Mouse (Mus musculus) heart, embryonic 13.5 days (tissue): ENCODE data around the gene Uncx. TPM values are rescaled to one million over a fixed set of nuclear protein-coding genes. Genes with fewer than 3 reads are reported as not detected.
A peak's percentile ranks its signal among the peaks of the same experiment; 100 is the strongest.

Source experiments
- ATAC-seq: fragments of 200-750 bp; cut with Nextera tagmentation; 2 replicates; pipeline ENCODE4 v1.8.0; 2017; ENCODE audit warnings: moderate TSS enrichment; ENCODE audit not compliant: insufficient number of reproducible peaks, low FRiP score, low TSS enrichment; ENCODE audit errors: extremely low read depth
- H3K27ac ChIP-seq: fragments of 300-500 bp; sonication (generic); replicated peaks from 2 replicates; pipeline ENCODE4 v1.5.1; 2015; ENCODE audit warnings: moderate library complexity, mild to moderate bottlenecking, inconsistent platforms
- H3K27me3 ChIP-seq: fragments of 300-500 bp; sonication (generic); replicated peaks from 2 replicates; pipeline ENCODE4 v1.6.1; 2015; ENCODE audit warnings: mild to moderate bottlenecking, inconsistent platforms
- H3K36me3 ChIP-seq: fragments of 300-500 bp; sonication (generic); 2 replicates; pipeline ENCODE4 v1.6.1; 2015; ENCODE audit warnings: mild to moderate bottlenecking, inconsistent platforms
- H3K4me1 ChIP-seq: fragments of 300-500 bp; sonication (generic); 2 replicates; pipeline ENCODE4 v1.6.1; 2015; ENCODE audit warnings: inconsistent platforms
- H3K4me2 ChIP-seq: fragments of 300-500 bp; sonication (generic); 2 replicates; pipeline ENCODE4 v1.6.1; 2015; ENCODE audit warnings: inconsistent platforms, mild to moderate bottlenecking, moderate library complexity
- H3K4me3 ChIP-seq: fragments of 300-500 bp; sonication (generic); 2 replicates; pipeline ENCODE4 v1.5.1; 2015; ENCODE audit warnings: moderate library complexity, mild to moderate bottlenecking, inconsistent platforms
- H3K9ac ChIP-seq: fragments of 300-500 bp; sonication (generic); 2 replicates; pipeline ENCODE4 v1.6.1; 2015; ENCODE audit warnings: inconsistent platforms, mild to moderate bottlenecking, moderate library complexity
- H3K9me3 ChIP-seq: fragments of 300-500 bp; sonication (generic); 2 replicates; pipeline ENCODE4 v1.6.1; 2016; ENCODE audit warnings: inconsistent platforms
- WGBS: fragments of 180-500 bp; shearing (Covaris S2); methylation state at CpG from one replicate; pipeline ENCODE4 v1.1.7; 2015; ENCODE audit warnings: mixed read lengths; 5-methylcytosine and 5-hydroxymethylcytosine counted together
- polyA plus RNA-seq: library from polyadenylated mRNA; unstranded; fragments of >200 nt; fragmentation: Nextera tagmentation; extraction: Ambion mirVana; gene quantifications from 2 replicates; pipeline ENCODE4 v1.2.1, GENCODE M21; 2015

The Uncx gene
- polyA plus RNA-seq, 1 experiment from 2014 or later, result not detected

- H3K27me3 ChIP-seq, result peaks cover 97% of the 10 kb centered on the region
- H3K4me1 ChIP-seq, result peaks cover 17% of the 10 kb centered on the region
- ATAC-seq, result no peak
- peak overlapping the region; percentile 49 for H3K4me2 ChIP-seq
- 2% methylated on average over 69 of the region's 71 CpGs for WGBS
- H3K4me3 ChIP-seq, result peak overlapping the region; percentile 18
- no peaks in the 10 kb centered on the region for H3K36me3 ChIP-seq
- H3K27ac ChIP-seq, result no peak overlapping the region
- H3K9ac ChIP-seq, result no peak overlapping the region
- no peaks in the 10 kb centered on the region for H3K9me3 ChIP-seq
These were observed 466 bp downstream of the Uncx start for GRCm38 (mm10) chr5:139543650-139544270.

GRCm38 (mm10) chr5:139544271-139545135, 1.2 kb downstream of the Uncx start:
- Histone ChIP-seq H3K27me3 (peaks cover 99% of the 10 kb centered on the region), H3K4me2 (no peak overlapping the region), H3K4me3 (no peak overlapping the region), H3K9me3 (no peaks in the 10 kb centered on the region), H3K4me1 (peaks cover 17% of the 10 kb centered on the region), H3K9ac (no peak overlapping the region), H3K27ac (no peak overlapping the region), H3K36me3 (no peaks in the 10 kb centered on the region)
- WGBS, result 1% methylated on average over 54 of the region's 54 CpGs
- ATAC-seq, result no peak

DNA sequence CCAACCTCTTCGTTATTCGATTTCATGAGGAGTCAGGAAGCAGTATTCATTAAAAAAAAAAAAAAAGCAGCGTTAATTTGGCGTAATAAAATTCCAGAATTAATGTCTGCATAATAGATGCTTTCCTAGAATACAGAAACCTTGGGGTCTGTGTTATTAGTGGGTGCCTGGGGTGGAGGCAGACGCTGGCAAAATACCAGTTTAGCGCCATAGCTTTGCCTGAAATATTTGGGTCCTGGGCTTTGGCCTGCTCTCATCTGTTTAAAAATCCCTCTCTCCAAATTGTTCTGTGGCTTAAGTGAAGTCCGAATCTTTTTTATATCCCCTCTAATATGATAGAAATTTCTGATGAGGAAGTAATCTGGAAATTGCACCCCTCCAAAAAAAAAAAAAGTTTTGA, 1.9 kb downstream of the Uncx start:
- Histone ChIP-seq H3K36me3 (no peaks in the 10 kb centered on the region), H3K4me2 (no peak overlapping the region), H3K9ac (no peak overlapping the region), H3K27me3 (peaks cover 100% of the 10 kb centered on the region), H3K4me1 (peaks cover 17% of the 10 kb centered on the region), H3K27ac (no peak overlapping the region), H3K9me3 (no peaks in the 10 kb centered on the region), H3K4me3 (no peak overlapping the region)
- WGBS, result 2% methylated on average over 7 of the region's 7 CpGs
- ATAC-seq, result no peak

DNA sequence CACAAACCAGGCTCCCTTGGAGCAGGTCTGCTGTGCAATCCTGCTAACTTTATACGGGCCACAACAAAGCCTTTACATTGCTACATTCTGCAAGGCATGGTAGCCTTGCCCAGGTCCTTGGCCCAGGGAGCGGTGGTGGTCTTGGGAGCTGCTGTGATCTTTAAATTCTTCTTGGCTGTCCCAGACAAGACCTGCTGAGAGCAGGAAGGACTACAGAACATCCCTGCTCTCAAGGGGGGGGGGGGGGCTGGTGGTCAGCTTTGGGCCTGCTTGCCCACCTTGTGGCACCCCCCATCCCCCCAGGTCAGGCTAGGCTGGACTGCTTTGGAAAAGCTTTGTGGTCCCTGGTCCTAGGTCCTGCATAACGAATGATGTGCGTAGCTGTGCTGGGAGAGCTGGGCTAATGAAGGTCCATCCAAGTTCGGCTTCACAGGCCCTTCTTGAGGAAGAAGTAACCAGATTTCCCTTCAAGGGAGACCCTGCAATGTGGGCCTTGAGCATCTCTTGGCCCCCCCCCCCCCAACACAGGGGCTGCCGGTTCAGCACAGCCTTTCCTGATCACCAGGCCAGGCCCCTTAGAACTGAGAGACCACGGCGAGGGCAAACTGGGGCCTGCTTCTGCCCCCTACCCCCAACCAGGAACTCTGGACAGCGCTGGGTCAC, 2.5 kb downstream of the Uncx start:
- H3K4me1 ChIP-seq, result peaks cover 17% of the 10 kb centered on the region
- H3K9me3 ChIP-seq, result no peaks in the 10 kb centered on the region
- H3K36me3 ChIP-seq, result no peaks in the 10 kb centered on the region
- no peak for ATAC-seq
- WGBS, result 5% methylated on average over 9 of the region's 9 CpGs
- no peak overlapping the region for H3K27ac ChIP-seq
- no peak overlapping the region for H3K9ac ChIP-seq
- peaks cover 100% of the 10 kb centered on the region for H3K27me3 ChIP-seq
- H3K4me2 ChIP-seq, result no peak overlapping the region
- no peak overlapping the region for H3K4me3 ChIP-seq

DNA sequence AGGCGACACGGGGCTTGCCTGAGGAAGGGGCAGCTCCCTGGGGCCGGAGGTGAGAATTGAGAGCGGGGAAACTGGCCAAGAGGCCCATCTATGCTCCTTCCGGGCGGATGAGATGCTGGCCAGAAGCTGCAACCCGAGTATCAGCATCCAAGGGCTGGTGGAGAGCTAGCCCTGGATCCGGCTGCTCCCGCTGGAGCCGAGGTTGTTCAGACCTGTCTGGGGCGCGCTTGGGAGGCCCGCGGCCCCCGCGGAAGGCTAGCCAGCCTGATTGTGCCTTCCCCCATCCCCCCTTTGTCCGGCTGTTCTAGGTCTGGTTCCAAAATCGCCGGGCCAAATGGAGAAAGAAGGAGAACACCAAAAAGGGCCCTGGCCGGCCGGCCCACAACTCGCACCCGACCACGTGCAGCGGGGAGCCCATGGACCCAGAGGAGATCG, 3.1 kb downstream of the Uncx start:
- peaks cover 17% of the 10 kb centered on the region for H3K4me1 ChIP-seq
- WGBS, result under 1% methylated on average over 26 of the region's 26 CpGs
- H3K27me3 ChIP-seq, result peaks cover 100% of the 10 kb centered on the region
- H3K9ac ChIP-seq, result no peak overlapping the region
- no peaks in the 10 kb centered on the region for H3K9me3 ChIP-seq
- H3K4me2 ChIP-seq, result no peak overlapping the region
- 0 out of 2 replicates have a peak overlapping the region, but pooled peaks have one; percentile 21 for H3K4me3 ChIP-seq
- no peaks in the 10 kb centered on the region for H3K36me3 ChIP-seq
- ATAC-seq, result no peak
- H3K27ac ChIP-seq, result no peak overlapping the region

DNA sequence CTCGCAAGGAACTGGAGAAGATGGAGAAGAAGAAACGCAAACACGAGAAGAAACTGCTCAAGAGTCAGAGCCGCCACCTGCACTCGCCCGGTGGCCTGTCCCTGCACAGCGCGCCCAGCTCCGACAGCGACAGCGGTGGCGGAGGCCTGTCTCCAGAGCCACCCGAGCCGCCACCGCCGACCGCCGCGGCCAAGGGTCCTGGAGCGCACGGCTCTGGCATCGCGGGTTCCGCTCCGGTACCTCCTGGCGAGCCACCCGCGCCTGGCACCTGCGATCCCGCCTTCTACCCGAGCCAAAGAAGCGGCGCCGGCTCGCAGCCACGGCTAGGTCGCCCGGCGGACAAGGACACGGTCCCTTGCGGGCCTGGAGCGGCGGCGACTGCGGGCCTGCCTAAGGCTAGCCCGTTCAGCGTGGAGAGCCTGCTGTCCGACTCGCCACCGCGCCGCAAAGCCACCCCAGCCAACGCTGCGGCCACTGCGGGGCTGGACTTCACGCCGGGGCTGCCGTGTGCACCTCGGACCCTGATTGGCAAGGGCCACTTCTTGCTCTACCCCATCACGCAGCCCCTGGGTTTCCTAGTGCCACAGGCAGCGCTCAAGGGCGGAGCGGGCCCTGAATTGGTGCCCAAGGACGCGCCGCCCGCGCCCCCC, 3.6 kb downstream of the Uncx start:
- H3K9me3 ChIP-seq, result no peaks in the 10 kb centered on the region
- under 1% methylated on average over 66 of the region's 68 CpGs for WGBS
- no peak overlapping the region for H3K27ac ChIP-seq
- peaks cover 100% of the 10 kb centered on the region for H3K27me3 ChIP-seq
- no peak for ATAC-seq
- H3K9ac ChIP-seq, result no peak overlapping the region
- H3K36me3 ChIP-seq, result no peaks in the 10 kb centered on the region
- H3K4me1 ChIP-seq, result peaks cover 14% of the 10 kb centered on the region
- H3K4me2 ChIP-seq, result peak overlapping the region; percentile 7; the same call in 1 of the 2 replicates
- peak overlapping the region; percentile 21; the same call in 1 of the 2 replicates for H3K4me3 ChIP-seq

DNA sequence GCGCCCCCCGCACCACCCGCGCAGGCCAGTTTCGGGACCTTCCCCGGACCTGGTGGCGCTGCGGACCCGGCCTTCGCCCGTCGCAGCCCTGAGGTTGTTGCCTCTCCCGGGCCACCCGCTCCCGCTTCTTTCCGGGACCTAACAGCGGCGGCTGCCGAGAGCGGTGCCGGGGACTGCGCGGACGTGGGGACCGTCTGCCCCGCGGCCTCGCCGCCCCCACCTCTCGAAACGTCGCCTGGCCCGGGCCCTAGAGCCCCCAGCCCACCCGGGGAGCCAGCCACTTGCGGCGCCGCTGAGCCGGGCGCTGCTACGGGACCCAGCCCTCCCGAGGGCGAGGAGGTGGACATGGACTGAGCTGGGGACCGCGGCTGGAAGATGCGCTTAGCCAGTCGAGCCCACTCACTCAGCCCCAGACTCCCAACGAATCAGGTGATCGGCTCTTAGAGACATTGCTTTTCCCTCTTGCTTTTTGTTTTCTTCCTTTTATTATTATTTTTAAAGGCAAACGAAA, 4.2 kb downstream of the Uncx start:
- Histone ChIP-seq H3K4me1 (peaks cover 14% of the 10 kb centered on the region), H3K9me3 (no peaks in the 10 kb centered on the region), H3K36me3 (no peaks in the 10 kb centered on the region), H3K27ac (no peak overlapping the region), H3K4me3 (peak overlapping the region; percentile 21), H3K4me2 (peak overlapping the region; percentile 7; the same call in 1 of the 2 replicates), H3K9ac (no peak overlapping the region), H3K27me3 (peaks cover 100% of the 10 kb centered on the region)
- WGBS, result under 1% methylated on average over 48 of the region's 49 CpGs
- ATAC-seq, result no peak

- no peak overlapping the region for H3K4me2 ChIP-seq
- 6% methylated on average over 28 of the region's 29 CpGs for WGBS
- H3K27ac ChIP-seq, result no peak overlapping the region
- peaks cover 100% of the 10 kb centered on the region for H3K27me3 ChIP-seq
- no peak for ATAC-seq
- no peak overlapping the region for H3K4me3 ChIP-seq
- H3K36me3 ChIP-seq, result no peaks in the 10 kb centered on the region
- H3K4me1 ChIP-seq, result peaks cover 12% of the 10 kb centered on the region
- H3K9ac ChIP-seq, result no peak overlapping the region
- no peaks in the 10 kb centered on the region for H3K9me3 ChIP-seq
These were observed 10.4 kb downstream of the Uncx start for GRCm38 (mm10) chr5:139553446-139554273.

DNA sequence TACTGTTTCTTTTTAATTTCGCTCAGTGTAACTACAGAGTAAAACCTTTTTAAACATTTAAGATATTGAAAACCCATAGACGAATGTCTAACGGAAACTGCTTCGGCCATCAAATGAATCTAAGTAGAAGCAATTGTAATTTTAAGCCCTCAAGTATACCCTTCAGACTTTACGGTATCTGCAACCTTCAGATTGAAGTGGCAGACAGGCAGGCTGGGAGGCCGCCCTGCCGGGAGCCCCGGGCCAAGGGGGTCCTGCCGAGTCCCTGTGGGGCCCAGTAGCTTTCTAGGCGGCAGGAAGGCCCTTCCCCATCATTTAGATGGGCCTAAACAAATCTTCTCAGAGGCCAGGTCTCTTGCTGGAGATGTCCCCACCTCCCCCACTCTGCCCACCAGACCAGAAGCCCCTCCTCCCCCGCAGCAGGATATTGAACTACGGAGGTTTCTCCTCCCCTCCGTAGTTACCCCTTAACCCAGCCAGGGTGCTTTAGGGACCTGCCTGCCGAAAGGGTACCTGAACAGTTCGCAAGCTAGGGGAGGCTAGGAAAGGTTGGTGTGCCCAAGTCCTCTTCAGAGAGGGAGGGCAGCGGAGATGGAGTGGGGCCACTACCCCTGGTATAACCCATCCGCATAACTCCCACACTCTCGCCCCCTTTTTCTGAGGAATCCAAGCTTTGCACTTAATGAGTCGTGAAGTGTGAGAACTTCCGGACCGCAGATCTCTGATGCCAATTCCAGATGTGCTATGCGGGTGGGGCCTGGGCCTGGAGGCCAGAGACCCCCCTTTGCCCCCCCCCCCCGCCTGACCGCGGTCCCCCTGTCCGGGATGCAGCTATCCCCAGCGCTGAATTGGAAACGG, 11.4 kb downstream of the Uncx start:
- Histone ChIP-seq H3K27ac (no peak overlapping the region), H3K36me3 (no peaks in the 10 kb centered on the region), H3K9me3 (no peaks in the 10 kb centered on the region), H3K4me1 (peaks cover 12% of the 10 kb centered on the region), H3K9ac (no peak overlapping the region), H3K4me2 (no peak overlapping the region), H3K4me3 (no peak overlapping the region), H3K27me3 (peaks cover 100% of the 10 kb centered on the region)
- WGBS, result 2% methylated on average over 28 of the region's 28 CpGs
- no peak for ATAC-seq
